Mouse (Mus musculus): ENCODE results near the gene Gm49373.

- TF ChIP-seq CTCF (IDR thresholded peaks at IDR 0.05; ENCODE audit: insufficient read depth, low read length) (no peak), POLR2A (IDR thresholded peaks at IDR 0.05; ENCODE audit: borderline replicate concordance, extremely low read depth, low read depth, low read length) (no peak)
Measured at GRCm38 (mm10) chr9:21035586-21035985, 37.3 kb downstream of the Gm49373 start.

Measured in lung, adult 2 months (tissue).